Mouse (Mus musculus) ovary, postnatal 10 days (tissue): Measurements from ENCODE around the gene Supt3.

Experiments used
- DNase-seq: peaks from one replicate; pipeline ENCODE4 v3.0.0; 2022; ENCODE audit warnings: low spot score

Supt3 gene

DNA sequence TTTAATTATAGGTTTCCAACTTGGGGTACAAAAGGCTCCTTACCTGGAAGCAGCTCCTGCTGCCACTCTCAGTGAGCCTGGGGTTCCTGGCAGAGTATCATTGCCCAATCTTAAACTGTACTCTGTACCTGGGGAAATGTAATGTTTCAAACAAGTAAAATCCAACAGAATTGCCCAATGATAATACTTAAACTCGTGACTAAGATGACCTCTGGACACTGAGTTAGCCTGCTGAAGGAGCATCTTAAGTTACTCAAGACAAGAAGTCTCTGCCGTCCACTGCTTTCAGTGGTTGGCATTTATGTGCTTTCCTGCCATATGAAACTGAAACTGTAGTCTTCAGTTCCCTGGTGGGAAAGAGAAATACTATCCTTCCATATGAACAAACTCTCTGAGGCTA lies 279.9 kb downstream of the Supt3 start:
- DNase-seq: no peak

DNA sequence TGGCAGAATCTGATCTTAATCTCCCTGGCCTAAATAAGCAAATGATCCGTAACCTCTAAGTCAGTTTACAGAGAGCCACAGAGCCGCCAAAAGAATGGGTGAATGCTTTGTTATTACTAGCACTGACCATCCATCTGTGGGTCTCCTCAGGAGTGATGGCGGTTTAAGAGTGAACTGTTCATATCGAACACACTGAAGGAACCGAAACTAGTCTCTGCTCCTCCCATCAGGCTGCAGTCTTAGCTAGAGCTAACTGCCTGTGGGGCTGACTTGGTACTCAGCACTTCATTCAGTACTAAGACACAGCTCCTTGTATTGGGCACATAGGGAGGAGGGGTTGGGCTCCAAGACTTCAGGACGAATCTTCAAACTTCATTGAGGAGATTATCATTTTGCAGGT lies 280.8 kb downstream of the Supt3 start:
- DNase-seq: no peak

DNA sequence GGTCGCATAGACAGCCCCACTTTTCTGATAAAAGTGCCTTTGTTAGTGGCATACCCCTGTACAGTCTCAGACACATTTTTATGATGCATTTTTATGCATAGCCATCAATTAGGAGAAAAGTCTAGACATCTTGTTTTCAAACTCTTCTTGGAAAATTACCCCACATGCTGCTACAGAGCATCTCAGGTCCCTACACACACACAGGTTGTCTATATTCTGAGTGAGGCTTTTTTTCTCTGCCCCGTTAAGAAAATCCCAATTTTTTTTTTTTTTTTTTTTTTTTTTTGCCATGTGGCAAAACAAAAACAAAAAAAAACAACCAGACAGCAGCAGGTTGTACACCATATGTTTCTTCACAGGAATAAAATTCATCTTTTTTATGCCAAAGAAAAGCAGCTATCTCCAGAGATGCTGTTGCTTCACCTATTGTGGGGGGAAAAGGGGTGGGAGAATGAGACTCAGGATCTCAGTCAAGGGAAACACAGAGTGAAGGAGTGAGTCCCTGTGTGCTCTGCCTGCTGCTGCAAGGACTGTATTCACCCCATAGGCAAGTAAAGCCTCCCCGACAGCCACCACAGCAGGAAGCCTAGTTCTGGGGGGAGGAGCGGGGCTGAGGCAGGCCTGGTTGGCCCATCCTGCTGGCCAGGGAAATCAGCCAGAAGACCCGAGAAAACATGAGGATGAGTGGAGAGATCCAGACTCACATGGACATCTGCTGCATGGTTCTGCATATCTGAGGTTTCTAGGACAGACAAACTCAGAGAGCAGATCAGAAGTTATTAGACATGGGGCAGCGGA lies 281.8 kb downstream of the Supt3 start:
- DNase-seq: no peak

DNA sequence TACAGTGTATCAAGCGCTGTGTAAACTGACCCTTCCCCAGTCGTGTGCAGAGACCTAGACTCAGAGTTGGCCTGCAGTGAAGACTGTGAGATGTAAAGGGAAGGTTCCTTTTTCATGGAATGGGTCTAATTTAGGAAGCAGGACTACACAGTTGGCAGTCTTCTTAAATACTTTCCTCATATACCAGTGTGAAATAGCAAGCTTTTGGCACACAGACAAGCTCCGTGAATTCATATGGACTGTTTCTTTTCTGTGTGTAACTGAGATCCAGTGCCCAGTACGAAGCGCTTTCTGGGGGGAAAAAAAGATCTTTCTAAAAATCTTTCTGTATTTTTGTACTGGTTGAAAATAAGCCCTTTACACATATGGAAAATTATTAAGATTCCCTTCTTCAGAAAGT lies 286.8 kb downstream of the Supt3 start:
- DNase-seq: no peak

DNA sequence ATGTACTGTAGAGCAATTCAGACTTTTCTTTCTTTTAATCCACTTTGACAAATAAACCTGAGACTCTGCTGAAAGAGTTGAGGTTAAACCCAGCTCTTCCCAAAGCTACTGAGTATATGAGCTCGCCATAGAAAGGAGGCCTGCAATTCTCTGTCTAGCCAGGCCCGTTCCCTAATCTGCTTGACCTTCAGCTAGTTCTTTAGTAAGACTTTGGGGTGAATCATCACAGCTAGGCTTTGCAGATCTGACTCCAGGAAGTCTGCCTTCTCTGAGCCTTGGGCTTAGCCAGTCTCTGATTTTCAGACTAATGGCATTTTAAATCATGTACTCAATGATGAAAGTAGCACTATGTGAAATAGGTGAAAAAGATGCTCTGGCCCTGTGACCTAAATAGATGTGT lies 288.5 kb downstream of the Supt3 start:
- DNase-seq: no peak

DNA sequence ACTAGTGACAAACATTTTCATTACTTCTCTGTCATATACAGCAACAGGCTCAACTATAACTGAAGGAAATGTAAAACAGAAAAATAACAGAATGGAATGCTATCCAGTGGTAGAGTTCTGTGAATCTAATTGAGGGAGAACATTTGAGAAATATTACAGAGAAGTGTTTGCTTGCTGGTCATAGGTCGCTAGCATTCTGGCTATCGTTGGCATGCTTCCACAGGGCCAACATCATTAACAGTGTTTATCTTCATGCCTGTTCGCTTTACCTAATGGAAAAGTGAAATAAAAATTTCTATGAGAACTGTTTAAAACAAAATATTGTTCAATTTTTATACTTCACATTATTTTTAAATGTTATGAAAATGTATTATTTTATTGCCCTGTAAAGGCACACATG lies 290.5 kb downstream of the Supt3 start:
- DNase-seq: no peak

DNA sequence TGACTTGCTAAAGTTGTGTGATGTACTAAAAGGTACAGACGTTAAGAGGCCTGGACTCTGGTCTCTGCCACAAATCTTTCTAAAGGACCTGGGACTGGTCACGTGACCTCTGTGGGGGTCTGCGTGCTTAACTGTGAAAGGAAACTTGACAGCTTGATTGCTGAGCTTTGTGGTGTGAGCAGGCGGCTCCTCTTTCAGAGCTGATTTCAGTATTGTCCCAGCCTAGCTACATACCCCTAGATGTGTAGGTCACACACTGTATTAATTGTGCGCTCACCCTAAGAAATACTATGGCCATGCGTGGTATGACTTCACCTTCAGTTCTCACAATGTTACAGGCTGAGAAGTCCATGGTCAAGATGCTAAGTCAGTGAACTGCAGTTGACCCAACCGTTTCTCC lies 291.4 kb downstream of the Supt3 start:
- no peak for DNase-seq

DNA sequence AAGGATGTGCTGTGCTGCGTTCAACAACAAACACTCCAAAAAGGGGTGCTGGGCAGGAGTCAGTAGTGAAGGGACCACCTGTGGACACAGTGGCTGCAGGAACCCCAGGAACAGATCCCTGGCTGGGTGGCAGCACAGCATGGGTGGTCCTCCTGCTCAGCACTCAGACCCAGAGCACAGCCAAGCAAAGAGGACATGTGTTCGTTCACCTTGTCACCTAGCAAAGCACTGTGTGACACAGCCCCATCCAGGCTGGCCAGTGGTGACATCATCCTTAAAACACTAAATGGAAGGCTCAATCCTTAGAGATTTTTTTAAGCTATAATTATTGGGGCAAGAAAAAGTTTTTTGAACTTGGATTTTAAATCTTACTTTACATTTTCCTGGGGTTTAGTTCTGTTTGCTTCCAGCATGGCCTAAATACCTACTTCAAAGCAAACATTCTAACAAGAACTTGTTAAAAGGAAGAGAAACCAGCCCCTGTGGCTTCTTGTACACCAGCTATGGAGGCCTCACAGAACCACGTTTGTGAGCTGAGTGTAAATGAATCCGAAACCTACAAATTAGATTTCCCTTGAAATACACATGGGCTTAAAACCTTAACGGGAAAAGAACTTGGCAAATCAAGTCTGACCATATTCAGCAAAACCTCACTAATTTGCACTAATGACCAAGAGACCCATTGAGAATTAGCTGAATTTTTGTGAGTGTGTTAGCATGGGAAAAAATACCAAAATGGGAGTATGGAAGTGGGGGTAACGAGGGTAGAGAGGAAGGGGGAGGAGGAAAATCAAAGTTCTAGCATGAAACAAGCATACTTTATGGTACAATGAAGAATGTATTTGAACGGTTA lies 295.8 kb downstream of the Supt3 start:
- no peak for DNase-seq

DNA sequence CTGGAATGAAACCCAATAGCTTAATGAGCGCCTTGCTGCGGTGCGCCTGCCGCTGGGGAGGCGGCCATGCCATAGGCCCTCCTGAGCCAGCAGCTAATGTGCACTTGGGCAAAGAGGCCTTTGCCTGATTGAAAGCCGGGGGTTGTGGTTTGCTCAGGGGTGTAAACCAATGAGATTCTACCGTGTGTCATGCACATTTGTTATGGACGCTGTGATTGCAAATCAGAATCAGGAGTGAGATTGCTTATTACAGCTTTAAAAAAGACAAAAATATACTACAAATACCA lies 296.3 kb downstream of the Supt3 start:
- no peak for DNase-seq

DNA sequence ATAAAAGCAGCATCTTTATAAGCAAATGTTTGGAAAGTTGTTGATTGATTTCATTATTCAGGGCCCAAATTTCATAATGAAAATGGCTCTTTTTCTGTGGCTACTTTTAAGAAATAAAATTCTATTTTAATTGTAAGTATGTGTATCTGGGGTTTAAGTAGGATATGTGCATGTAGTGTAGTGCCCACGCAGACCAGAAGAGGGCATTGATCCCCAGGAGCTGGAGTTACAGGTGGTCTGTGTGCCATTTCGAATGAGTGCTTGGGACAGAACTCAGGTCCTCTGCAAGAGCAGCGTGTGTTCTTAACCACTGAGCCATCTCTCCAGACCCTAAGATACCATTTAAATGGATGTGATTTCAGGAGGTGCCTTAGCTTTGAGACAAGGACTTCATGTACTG lies 296.8 kb downstream of the Supt3 start:
- DNase-seq: no peak

DNA sequence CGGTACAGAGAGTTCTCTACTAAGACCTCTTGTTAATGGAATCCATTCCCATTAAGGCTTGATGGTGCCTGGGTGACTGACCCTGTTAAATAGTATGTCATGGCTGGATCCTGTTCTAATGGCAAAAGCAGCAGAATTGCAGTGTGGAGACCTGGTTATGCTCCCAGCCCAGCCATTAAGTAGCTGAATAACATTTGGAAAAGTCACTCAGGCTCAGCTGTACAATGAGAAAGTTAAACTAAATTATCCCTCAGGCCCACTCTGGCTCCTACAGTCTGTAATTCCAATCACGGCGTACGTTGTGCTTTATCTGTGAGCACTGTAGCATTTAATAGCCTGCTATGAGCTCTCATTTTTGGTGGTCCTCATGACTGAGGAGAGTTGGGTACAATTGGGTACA lies 300.0 kb downstream of the Supt3 start:
- no peak for DNase-seq

DNA sequence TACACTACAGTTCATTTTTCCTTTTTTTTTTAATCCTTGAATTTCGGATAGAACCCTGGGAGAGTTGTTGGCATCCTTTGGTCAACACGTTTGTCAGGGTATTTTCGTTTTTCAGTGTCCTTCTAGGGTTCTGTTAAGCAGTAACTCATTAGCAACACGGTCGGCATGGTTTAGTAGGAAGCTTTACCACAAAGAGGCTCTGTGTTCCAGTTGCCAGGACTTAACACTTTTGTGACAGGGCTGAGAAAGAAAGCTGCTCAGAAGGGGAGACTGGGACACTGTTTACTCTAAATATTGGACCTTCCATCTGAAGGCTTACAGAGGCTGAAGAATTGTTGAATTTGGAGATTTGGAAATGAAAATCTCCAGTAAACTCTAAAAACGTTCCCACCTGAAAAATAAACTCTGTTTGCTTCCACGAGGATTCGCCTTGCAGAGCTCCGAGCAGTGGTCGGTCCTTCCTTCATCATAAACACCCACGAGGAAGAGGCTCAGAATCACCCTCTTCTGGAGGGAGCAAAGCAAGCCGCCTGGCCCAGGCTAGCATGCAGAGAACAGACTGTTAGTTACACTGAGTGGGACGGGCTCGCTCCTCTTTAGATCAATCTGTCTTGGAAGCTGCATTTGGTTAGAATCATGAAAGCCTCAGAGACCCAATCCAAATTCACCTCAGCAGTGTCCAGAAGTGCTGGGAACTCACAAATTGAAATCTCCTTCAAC lies 301.1 kb downstream of the Supt3 start:
- no peak for DNase-seq

DNA sequence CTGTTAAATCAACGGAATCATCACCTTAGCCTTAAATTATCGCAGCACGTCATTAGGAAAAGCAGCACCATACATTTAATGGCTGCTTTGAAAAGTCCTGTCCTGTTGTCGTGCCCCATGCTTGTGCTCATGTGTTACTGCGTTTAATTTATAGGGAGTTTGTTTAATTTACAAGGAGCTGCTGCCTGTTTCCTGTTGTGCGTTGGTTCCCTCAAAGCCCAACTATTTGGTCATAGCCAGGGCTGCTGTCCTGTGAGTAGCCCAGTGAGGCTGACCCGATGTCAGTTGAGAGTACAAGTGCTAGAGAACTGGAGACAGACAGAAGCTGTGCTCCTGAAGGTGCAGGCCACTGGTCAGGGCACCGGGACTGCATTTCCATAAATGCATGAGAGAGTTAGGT lies 304.6 kb downstream of the Supt3 start:
- DNase-seq: no peak

DNA sequence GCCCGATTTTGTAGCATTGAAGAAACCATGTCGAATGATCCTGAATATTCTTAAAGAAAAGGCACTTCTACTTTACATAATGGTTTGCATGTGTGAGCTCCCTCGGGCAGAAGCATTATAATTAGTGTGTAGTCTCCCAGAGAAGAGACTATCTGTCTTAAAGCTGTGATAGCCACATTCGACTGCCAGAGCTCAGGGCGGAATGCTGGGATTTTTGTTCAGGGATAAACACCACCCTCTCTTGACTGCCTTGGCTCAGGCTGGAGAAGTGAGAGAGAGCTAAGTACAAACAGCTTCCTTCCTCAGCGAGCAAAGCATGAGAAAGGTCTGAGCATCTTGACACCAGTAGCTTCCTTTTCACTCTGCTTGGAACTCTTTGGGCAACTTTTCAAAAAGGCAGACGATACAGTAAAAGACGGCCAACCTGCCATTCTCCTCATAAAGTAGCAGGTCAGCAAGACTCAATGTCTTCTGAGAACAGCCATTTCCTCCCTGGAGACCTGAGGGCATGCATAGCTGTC lies 305.1 kb downstream of the Supt3 start:
- DNase-seq: no peak

DNA sequence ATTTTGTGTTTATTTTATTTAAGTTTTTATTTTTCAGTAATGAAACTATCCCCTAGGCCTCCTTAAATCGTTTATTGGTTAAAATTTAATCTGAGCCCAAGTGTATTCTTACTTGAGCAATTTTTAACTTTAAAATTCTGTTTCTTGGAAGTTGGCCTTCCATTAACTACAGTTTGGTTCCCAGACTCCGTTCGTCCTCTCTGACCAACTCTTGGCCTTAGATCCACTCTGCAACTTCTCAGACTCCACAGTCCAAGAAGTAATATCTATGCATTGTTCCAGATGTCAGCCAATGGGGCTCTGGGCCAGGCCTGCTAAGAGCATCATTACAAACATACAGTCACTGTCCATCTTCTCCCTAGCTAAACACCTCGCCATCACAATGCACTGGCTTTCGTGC lies 309.4 kb downstream of the Supt3 start:
- DNase-seq: no peak

DNA sequence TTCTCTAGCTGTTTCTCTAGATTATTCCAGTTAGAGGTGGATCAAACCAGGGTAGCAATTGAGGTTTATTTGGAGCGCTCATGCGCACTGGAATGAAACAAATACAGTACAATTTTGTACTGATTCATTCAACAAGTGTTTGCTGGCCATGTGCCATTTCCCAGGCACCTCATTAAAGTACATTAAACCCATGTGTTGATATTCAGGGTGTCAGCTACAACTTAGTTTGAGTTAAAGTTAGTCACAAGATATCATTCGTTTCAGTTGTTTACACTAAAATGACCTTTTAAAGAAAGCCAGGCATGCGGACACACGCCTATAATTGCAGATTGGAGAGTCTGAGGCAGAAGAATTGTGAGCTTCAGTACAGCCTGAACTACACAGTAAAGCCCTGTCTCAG lies 310.1 kb downstream of the Supt3 start:
- no peak for DNase-seq

DNA sequence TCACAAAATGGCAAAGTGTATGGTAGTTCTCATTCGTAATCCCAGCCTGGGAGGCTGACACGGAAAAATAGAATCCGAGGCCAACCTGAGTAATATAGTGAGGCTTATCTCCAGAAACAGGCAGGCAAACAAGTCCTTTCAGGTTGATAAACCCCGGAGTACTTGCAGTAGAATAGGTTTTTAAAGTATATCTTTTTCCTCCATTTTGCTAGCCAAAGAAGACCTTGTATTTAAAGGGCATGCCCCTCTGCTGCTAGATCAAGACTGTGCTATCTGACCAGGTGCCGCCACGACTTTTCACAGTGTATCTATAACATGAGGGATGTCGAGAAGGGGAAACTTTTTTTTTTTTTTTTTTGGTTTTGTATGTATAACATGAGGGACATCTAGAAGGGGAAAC lies 324.1 kb downstream of the Supt3 start:
- no peak for DNase-seq

DNA sequence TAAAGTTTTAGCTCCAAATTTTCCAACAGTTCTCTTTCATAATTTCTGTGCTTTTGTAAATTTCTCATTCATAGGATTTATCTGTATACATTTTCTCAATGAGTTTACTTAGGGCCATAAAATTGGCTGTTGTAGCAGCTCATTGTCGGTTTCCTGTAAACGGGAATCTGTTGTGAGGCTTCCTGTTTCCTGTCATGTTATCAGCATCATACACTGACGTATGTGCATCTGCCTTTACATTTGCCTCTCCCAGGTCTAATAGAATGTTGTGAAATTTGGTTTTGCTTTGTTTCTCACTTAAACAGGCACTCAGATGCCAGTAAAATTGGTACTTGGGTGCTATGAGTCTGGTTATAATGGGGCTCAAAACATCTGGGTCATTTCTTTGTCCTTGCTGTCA lies 338.4 kb downstream of the Supt3 start:
- DNase-seq: no peak

DNA sequence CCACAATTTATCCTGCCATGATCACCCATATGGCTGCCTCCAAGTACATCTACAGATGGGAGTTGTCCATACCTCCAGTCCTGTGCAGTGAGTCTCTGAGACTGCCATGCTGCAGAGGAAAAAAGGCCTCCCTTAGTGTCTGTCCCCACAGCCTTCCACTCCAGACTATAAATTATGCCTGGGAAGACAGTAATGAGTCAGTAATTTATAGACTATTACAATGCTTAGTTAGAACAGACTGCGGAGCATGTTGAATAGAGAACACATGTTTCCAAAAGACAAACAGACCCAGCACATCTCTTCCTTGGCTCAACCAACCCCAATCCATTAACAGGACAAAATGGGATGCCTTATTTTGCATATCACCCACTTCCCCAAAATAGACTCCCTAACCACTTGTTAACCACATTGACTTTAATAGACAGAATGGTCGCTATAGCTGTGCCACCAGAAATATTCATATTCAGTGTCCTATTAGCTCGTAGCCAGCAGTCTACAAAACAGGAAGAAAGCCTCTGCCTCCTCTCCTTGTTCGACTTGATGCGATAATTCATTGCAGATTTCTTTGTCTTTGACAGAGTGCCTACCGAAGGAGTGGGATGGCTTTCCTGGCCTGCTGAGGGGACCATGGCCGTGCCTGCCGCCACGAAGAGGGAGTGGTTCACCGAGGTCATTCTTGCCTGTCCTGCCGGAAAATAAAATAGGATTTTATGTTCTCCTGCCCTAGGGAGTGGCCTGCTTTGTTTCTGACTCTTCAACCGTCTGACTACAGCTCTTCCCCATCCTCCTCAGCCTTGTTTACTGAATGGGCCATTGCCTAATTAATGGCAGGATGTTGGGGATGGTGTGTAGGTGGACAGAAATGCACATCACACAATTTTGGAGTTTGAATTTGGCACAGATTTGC lies 341.9 kb downstream of the Supt3 start:
- DNase-seq: no peak

DNA sequence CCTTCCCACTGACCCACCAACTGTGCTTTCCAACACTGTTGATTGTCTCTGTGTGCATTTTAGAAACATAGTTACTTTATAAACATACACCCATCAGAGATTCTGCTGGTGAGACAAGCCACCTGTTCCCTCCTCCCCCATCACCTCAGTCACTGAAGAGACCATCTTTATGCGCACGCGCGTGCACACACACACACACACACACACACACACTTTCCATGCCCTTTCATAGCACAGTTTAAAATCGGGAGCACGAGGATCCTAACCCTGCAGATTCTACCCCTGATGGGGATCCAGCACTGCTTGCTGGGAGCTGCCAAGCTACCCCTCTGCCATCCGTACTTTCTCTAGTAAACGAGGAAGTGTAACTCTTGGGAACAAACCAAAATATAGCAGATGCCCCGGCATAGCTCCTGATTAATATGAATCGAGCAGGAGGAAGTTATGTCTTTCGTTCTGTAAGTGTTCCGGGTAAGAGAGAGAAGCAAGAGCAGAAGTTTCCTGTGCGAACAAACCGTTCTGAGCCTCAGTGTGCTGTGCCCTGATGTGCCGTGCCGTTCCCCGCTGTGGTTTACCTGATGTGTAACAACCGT lies 342.8 kb downstream of the Supt3 start:
- DNase-seq: no peak

DNA sequence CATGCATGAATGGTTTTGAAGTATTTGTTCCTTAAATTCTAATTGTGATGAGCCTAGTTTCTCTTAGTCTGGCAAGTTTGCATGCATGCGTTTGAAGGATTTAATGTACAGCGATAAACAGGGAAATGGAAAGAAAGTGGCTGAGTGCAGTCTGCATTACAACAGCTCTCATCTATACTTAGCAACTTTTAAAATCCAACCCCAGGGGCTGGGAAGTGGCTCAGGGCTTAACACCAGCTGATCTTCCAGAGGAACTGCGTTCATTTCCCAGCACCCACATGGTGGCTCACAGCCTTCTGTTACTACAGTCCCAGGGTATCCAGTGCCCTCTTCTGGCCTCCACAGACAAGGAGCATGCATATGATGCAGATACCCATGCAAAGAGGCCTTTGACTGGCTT lies 346.9 kb downstream of the Supt3 start:
- no peak for DNase-seq
